Mouse (Mus musculus) heart, embryonic 14.5 days (tissue): Measurements from ENCODE around the gene Ccdc9. TPM values are rescaled to one million over a fixed set of nuclear protein-coding genes. Genes with fewer than 3 reads are reported as not detected.

Experiments
- ATAC-seq: fragments of 200-750 bp; cut with Nextera tagmentation; 2 replicates; pipeline ENCODE4 v1.8.0; 2017; ENCODE audit warnings: low read depth, moderate TSS enrichment; ENCODE audit not compliant: insufficient number of reproducible peaks, insufficient read depth, low FRiP score
- H3K27ac ChIP-seq, 2 experiments: fragments of 200-500 bp in 1 of 2; fragments of 300-500 bp in 1 of 2; sonication (generic) in 1 of 2; replicated peaks in 1 of 2; 2 replicates each; pipeline ENCODE4 v1.5.1; 2012 to 2014; ENCODE audit warnings: low read depth in 2 of 2, low read length in 2 of 2, control low read depth in 1 of 2, mild to moderate bottlenecking in 1 of 2, mixed read lengths in 1 of 2; ENCODE audit not compliant: control insufficient read depth in 1 of 2, insufficient read depth in 1 of 2
- H3K27me3 ChIP-seq: fragments of 300-500 bp; sonication (generic); 2 replicates; pipeline ENCODE4 v1.6.1; 2014; ENCODE audit warnings: mild to moderate bottlenecking, low read length, control low read depth; ENCODE audit not compliant: control insufficient read depth, insufficient read depth
- H3K36me3 ChIP-seq: fragments of 300-500 bp; sonication (generic); 2 replicates; pipeline ENCODE4 v1.6.1; 2014; ENCODE audit warnings: mild to moderate bottlenecking, control low read depth, low read length, mixed read lengths; ENCODE audit not compliant: control insufficient read depth, insufficient read depth
- H3K4me1 ChIP-seq, 2 experiments: fragments of 200-500 bp in 1 of 2; fragments of 300-500 bp in 1 of 2; sonication (generic) in 1 of 2; 2 replicates each; pipeline ENCODE4 v1.6.1; 2012 to 2014; ENCODE audit warnings: low read length in 2 of 2, control low read depth in 1 of 2, mixed read lengths in 1 of 2; ENCODE audit not compliant: control insufficient read depth in 2 of 2, insufficient read depth in 2 of 2
- H3K4me2 ChIP-seq: fragments of 300-500 bp; sonication (generic); 2 replicates; pipeline ENCODE4 v1.6.1; 2014; ENCODE audit warnings: mild to moderate bottlenecking, low read length
- H3K4me3 ChIP-seq, 2 experiments: fragments of 200-500 bp in 1 of 2; fragments of 300-500 bp in 1 of 2; sonication (generic) in 1 of 2; 2 replicates each; pipeline ENCODE4 v1.5.1; 2012 to 2014; ENCODE audit warnings: low read length in 2 of 2, mild to moderate bottlenecking in 2 of 2, control low read depth in 1 of 2, low read depth in 1 of 2, moderate library complexity in 1 of 2; ENCODE audit not compliant: control insufficient read depth in 1 of 2, insufficient read depth in 1 of 2
- H3K9ac ChIP-seq: fragments of 300-500 bp; sonication (generic); 2 replicates; pipeline ENCODE4 v1.6.1; 2014; ENCODE audit warnings: mild to moderate bottlenecking, low read length
- H3K9me3 ChIP-seq: fragments of 300-500 bp; sonication (generic); 2 replicates; pipeline ENCODE4 v1.6.1; 2016; ENCODE audit warnings: low read length, control low read depth; ENCODE audit not compliant: control insufficient read depth
- WGBS: fragments of 180-500 bp; shearing (Covaris S2); extraction: QIAGEN DNeasy Blood & Tissue Kit; methylation state at CpG from one replicate; pipeline ENCODE4 v1.1.7; 2014; 5-methylcytosine and 5-hydroxymethylcytosine counted together
- polyA plus RNA-seq: library from polyadenylated mRNA; unstranded; fragments of >200 nt; fragmentation: Nextera tagmentation; extraction: Ambion mirVana; gene quantifications from 2 replicates; pipeline ENCODE4 v1.2.1, GENCODE M21; 2014

Ccdc9 gene
- polyA plus RNA-seq, 1 experiment from 2014 or later, result 10.6 TPM

GRCm38 (mm10) chr7:16299419-16300035 is 12.9 kb upstream of the Ccdc9 start:
- H3K4me3 ChIP-seq, result peak overlapping the region; percentile 45 to 49
- H3K27me3 ChIP-seq, result no peaks in the 10 kb centered on the region
- H3K9me3 ChIP-seq, result no peaks in the 10 kb centered on the region
- no peaks in the 10 kb centered on the region for H3K36me3 ChIP-seq
- WGBS, result 1% methylated on average over 51 of the region's 52 CpGs
- peak overlapping the region; percentile 63 for H3K9ac ChIP-seq
- no peak overlapping the region; a peak in 1 of 4 replicates for H3K27ac ChIP-seq
- peaks cover 12 to 26% of the 10 kb centered on the region in 2 experiments for H3K4me1 ChIP-seq
- H3K4me2 ChIP-seq, result peak overlapping the region; percentile 86
- ATAC-seq, result peak; percentile 59

GRCm38 (mm10) chr7:16298927-16299326 is 12.3 kb upstream of the Ccdc9 start:
- Histone ChIP-seq H3K9ac (no peak overlapping the region), H3K27ac (no peak overlapping the region), H3K4me2 (peak overlapping the region; percentile 86; the same call in 1 of the 2 replicates), H3K9me3 (no peaks in the 10 kb centered on the region), H3K4me3 (no peak overlapping the region), H3K36me3 (no peaks in the 10 kb centered on the region), H3K4me1 (peaks cover 12 to 26% of the 10 kb centered on the region in 2 experiments), H3K27me3 (no peaks in the 10 kb centered on the region)
- ATAC-seq, result no peak
- 69% methylated on average over 5 of the region's 5 CpGs for WGBS

GRCm38 (mm10) chr7:16297616-16298015 is 11.0 kb upstream of the Ccdc9 start:
- Histone ChIP-seq H3K4me2 (no peak overlapping the region), H3K36me3 (no peaks in the 10 kb centered on the region)
- ATAC-seq, result no peak

GRCm38 (mm10) chr7:16296766-16297390 is 10.3 kb upstream of the Ccdc9 start:
- Histone ChIP-seq H3K9me3 (no peaks in the 10 kb centered on the region), H3K4me3 (peak overlapping the region; percentile 24 to 46), H3K4me2 (peak overlapping the region; percentile 79), H3K4me1 (peaks cover 12 to 26% of the 10 kb centered on the region in 2 experiments), H3K36me3 (no peaks in the 10 kb centered on the region), H3K9ac (peak overlapping the region; percentile 61), H3K27me3 (no peaks in the 10 kb centered on the region), H3K27ac (peak overlapping the region; percentile 86 to 88)
- ATAC-seq, result peak; percentile 31
- under 1% methylated on average over 21 of the region's 22 CpGs for WGBS

More at GRCm38 (mm10) chr7:16297616-16298015, 11.0 kb upstream of the Ccdc9 start:
- Histone ChIP-seq H3K4me3 (no peak overlapping the region), H3K4me1 (peaks cover 12 to 26% of the 10 kb centered on the region in 2 experiments), H3K27me3 (no peaks in the 10 kb centered on the region), H3K27ac (peak overlapping the region in 1 of 2 experiments; percentile 88; a peak in 1 of 4 replicates), H3K9me3 (no peaks in the 10 kb centered on the region), H3K9ac (peak overlapping the region; percentile 61; the same call in 1 of the 2 replicates)
- whole genome bisulfite sequencing, result 62% methylated on average over 2 of the region's 2 CpGs

GRCm38 (mm10) chr7:16296146-16296545 is 9.6 kb upstream of the Ccdc9 start:
- Histone ChIP-seq H3K4me3 (0 out of 4 replicates have a peak overlapping the region, but pooled peaks of 1 of the 2 experiments have one; percentile 24), H3K27me3 (no peaks in the 10 kb centered on the region), H3K9me3 (no peaks in the 10 kb centered on the region), H3K36me3 (no peaks in the 10 kb centered on the region), H3K9ac (no peak overlapping the region), H3K4me1 (peaks cover 12 to 26% of the 10 kb centered on the region in 2 experiments), H3K27ac (peak overlapping the region; percentile 63 to 88), H3K4me2 (peak overlapping the region; percentile 79)
- no peak for ATAC-seq
- 30% methylated on average over 2 of the region's 2 CpGs for WGBS

DNA sequence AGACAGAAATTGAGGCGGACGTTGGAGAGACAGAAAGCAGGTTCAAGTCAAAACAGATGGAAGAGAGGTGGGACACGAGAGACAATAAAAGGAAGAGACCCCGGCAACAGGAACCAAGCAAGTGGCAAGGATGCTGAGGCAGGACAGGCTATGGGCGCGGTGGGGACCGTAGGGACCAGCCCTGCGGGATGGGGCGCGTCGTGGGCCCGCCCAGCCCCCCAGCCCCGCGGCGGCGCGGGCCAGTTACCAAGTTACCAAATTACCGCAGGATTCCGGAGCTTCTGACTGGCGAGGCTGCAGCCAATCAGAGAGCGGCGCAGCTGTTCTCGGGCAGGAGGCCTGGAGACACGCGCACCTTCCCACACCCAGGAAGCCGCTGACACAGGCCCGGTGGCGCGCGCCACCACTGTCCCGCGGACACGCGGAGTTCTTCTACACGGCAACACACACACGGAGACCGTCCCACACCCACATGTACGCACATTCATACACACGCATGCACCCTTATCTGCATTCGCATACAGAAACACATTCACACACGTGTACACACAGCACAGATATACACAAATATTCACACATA is 8.8 kb upstream of the Ccdc9 start:
- WGBS, result 2% methylated on average over 31 of the region's 41 CpGs
- Histone ChIP-seq H3K4me1 (peaks cover 12 to 26% of the 10 kb centered on the region in 2 experiments), H3K27me3 (no peaks in the 10 kb centered on the region), H3K9me3 (no peaks in the 10 kb centered on the region), H3K4me3 (peak overlapping the region; percentile 53 to 58), H3K36me3 (no peaks in the 10 kb centered on the region), H3K27ac (peak overlapping the region; percentile 88 to 98), H3K4me2 (peak overlapping the region; percentile 79), H3K9ac (peak overlapping the region; percentile 67)
- ATAC-seq, result peak; percentile 57

- H3K27ac ChIP-seq, result peak overlapping the region; percentile 88 to 98
- peak overlapping the region; percentile 53 to 58 for H3K4me3 ChIP-seq
- under 1% methylated on average over 23 of the region's 23 CpGs for WGBS
- no peaks in the 10 kb centered on the region for H3K27me3 ChIP-seq
- peak; percentile 76 for ATAC-seq
- H3K36me3 ChIP-seq, result no peaks in the 10 kb centered on the region
- H3K4me1 ChIP-seq, result peaks cover 11 to 21% of the 10 kb centered on the region in 2 experiments
- H3K9ac ChIP-seq, result peak overlapping the region; percentile 67
- no peaks in the 10 kb centered on the region for H3K9me3 ChIP-seq
- H3K4me2 ChIP-seq, result peak overlapping the region; percentile 79
Observed at GRCm38 (mm10) chr7:16294837-16295236, 8.2 kb upstream of the Ccdc9 start.
